Mouse (Mus musculus): ENCODE results near the gene Myo9a. TPM values are rescaled to one million over a fixed set of nuclear protein-coding genes. Genes with fewer than 3 reads are reported as not detected.

Myo9a gene
- total RNA-seq (2021) = 10 to 100 TPM in 1 of 2 experiments, 1 to 10 TPM in 1; 9.7 to 14.5 TPM
- long read RNA-seq, experiment 1, partial matches to known transcripts = 1 of 1 reads
- long read RNA-seq, experiment 1, other reads (novel, unspliced or antisense) = 0 of 1 reads
- long read RNA-seq, experiment 2, partial matches to known transcripts = 0 of 3 reads
- long read RNA-seq, experiment 2, other reads (novel, unspliced or antisense) = 3 of 3 reads

- intact Hi-C loops (cut with DNase I; ENCODE audit: low total_unique reads) = no loop called here
Observed at GRCm38 (mm10) chr9:59750267-59751065, at the start of gene Myo9a, which contains the start of gene Senp8. TSS of gene Myo9a (plus strand) at chr9:59750896. TSS of gene Senp8 (minus strand) at chr9:59750710.

GRCm38 (mm10) chr9:59701094-59701493 lies 49.6 kb upstream of the Myo9a start:
- no peak for DNase-seq

More at GRCm38 (mm10) chr9:59750267-59751065, at the start of gene Myo9a, which contains the start of gene Senp8:
- peak; percentile 99 for DNase-seq

GRCm38 (mm10) chr9:59703099-59703498 lies 47.6 kb upstream of the Myo9a start:
- no peak for DNase-seq
- intact Hi-C loops (cut with DNase I; ENCODE audit: low total_unique reads) = no loop called here

More at GRCm38 (mm10) chr9:59701094-59701493, 49.6 kb upstream of the Myo9a start:
- intact Hi-C loops (cut with DNase I; ENCODE audit: low total_unique reads) = no loop called here

GRCm38 (mm10) chr9:59706850-59707825 lies 43.6 kb upstream of the Myo9a start:
- intact Hi-C loops (cut with DNase I; ENCODE audit: low total_unique reads) = no loop called here
- DNase-seq = no peak

- intact Hi-C loops (cut with DNase I; ENCODE audit: low total_unique reads) = no loop called here
- DNase-seq = no peak
Observed at GRCm38 (mm10) chr9:59709225-59709624, 41.5 kb upstream of the Myo9a start.

- no peak for DNase-seq
Observed at GRCm38 (mm10) chr9:59716275-59716898, 34.3 kb upstream of the Myo9a start.

GRCm38 (mm10) chr9:59718237-59718636 lies 32.5 kb upstream of the Myo9a start:
- no peak for DNase-seq
- intact Hi-C loops (cut with DNase I; ENCODE audit: low total_unique reads) = no loop called here

More at GRCm38 (mm10) chr9:59716275-59716898, 34.3 kb upstream of the Myo9a start:
- intact Hi-C loops (cut with DNase I; ENCODE audit: low total_unique reads) = no loop called here

GRCm38 (mm10) chr9:59721144-59721543 lies 29.6 kb upstream of the Myo9a start:
- intact Hi-C loops (cut with DNase I; ENCODE audit: low total_unique reads) = loop anchor here (10.0 kb wide), 1 partner anchor 244 kb away; the partner anchor contains the start of gene Nr2e3
- DNase-seq = no peak

GRCm38 (mm10) chr9:59723096-59723657 lies 27.5 kb upstream of the Myo9a start:
- intact Hi-C loops (cut with DNase I; ENCODE audit: low total_unique reads) = loop anchor here (10.0 kb wide), 1 partner anchor 242 kb away; the partner anchor contains the start of gene Nr2e3

GRCm38 (mm10) chr9:59723791-59724442 lies 26.8 kb upstream of the Myo9a start:
- intact Hi-C loops (cut with DNase I; ENCODE audit: low total_unique reads) = loop anchor here (10.0 kb wide), 1 partner anchor 241 kb away; the partner anchor contains the start of gene Nr2e3
- no peak for DNase-seq

More at GRCm38 (mm10) chr9:59723096-59723657, 27.5 kb upstream of the Myo9a start:
- DNase-seq = peak; percentile 64

- DNase-seq = no peak
- intact Hi-C loops (cut with DNase I; ENCODE audit: low total_unique reads) = loop anchor here (10.0 kb wide), 1 partner anchor 239 kb away; the partner anchor contains the start of gene Nr2e3
Observed at GRCm38 (mm10) chr9:59725515-59725914, 25.2 kb upstream of the Myo9a start.

- intact Hi-C loops (cut with DNase I; ENCODE audit: low total_unique reads) = loop anchor here (10.0 kb wide), 1 partner anchor 237 kb away; the partner anchor contains the start of gene Nr2e3
Observed at GRCm38 (mm10) chr9:59727569-59728286, 23.0 kb upstream of the Myo9a start.

GRCm38 (mm10) chr9:59731136-59731535 lies 19.6 kb upstream of the Myo9a start:
- intact Hi-C loops (cut with DNase I; ENCODE audit: low total_unique reads) = no loop called here
- DNase-seq = no peak

More at GRCm38 (mm10) chr9:59727569-59728286, 23.0 kb upstream of the Myo9a start:
- DNase-seq = no peak

- intact Hi-C loops (cut with DNase I; ENCODE audit: low total_unique reads) = no loop called here
- no peak for DNase-seq
Observed at GRCm38 (mm10) chr9:59733075-59733474, 17.6 kb upstream of the Myo9a start.

- no peak for DNase-seq
Observed at GRCm38 (mm10) chr9:59735394-59735793, 15.3 kb upstream of the Myo9a start.

GRCm38 (mm10) chr9:59740593-59740992 lies 10.1 kb upstream of the Myo9a start:
- DNase-seq = no peak
- intact Hi-C loops (cut with DNase I; ENCODE audit: low total_unique reads) = no loop called here

More at GRCm38 (mm10) chr9:59735394-59735793, 15.3 kb upstream of the Myo9a start:
- intact Hi-C loops (cut with DNase I; ENCODE audit: low total_unique reads) = no loop called here

GRCm38 (mm10) chr9:59743903-59744302 lies 6.8 kb upstream of the Myo9a start:
- intact Hi-C loops (cut with DNase I; ENCODE audit: low total_unique reads) = no loop called here
- no peak for DNase-seq

All from gastrocnemius, postnatal 14 days (tissue).